Mouse (Mus musculus): ENCODE results near the gene Maf.

Maf gene

GRCm38 (mm10) chr8:115705591-115706110 is 1.9 kb downstream of the Maf start:
- DNase-seq (ENCODE audit: low spot score) = peak; percentile 37

GRCm38 (mm10) chr8:115703056-115703455 is 4.5 kb downstream of the Maf start:
- DNase-seq (ENCODE audit: low spot score) = no peak

GRCm38 (mm10) chr8:115701001-115701400 is 6.6 kb downstream of the Maf start:
- no peak for DNase-seq (ENCODE audit: low spot score)

GRCm38 (mm10) chr8:115699151-115699550 is 8.4 kb downstream of the Maf start:
- DNase-seq (ENCODE audit: low spot score) = no peak

- DNase-seq (ENCODE audit: low spot score) = no peak
These were observed 10.2 kb downstream of the Maf start for GRCm38 (mm10) chr8:115697410-115697809.

- DNase-seq (ENCODE audit: low spot score) = no peak
These were observed 10.9 kb downstream of the Maf start for GRCm38 (mm10) chr8:115696661-115697060.

- DNase-seq (ENCODE audit: low spot score) = no peak
These were observed 20.2 kb downstream of the Maf start for GRCm38 (mm10) chr8:115687349-115687748.

- no peak for DNase-seq (ENCODE audit: low spot score)
These were observed 24.3 kb downstream of the Maf start for GRCm38 (mm10) chr8:115683309-115683708.

GRCm38 (mm10) chr8:115679539-115679938 is 28.1 kb downstream of the Maf start:
- no peak for DNase-seq (ENCODE audit: low spot score)

GRCm38 (mm10) chr8:115664866-115665265 is 42.7 kb downstream of the Maf start:
- no peak for DNase-seq (ENCODE audit: low spot score)

GRCm38 (mm10) chr8:115650110-115650521 is 57.5 kb downstream of the Maf start:
- DNase-seq (ENCODE audit: low spot score) = no peak

- no peak for DNase-seq (ENCODE audit: low spot score)
These were observed 62.5 kb downstream of the Maf start for GRCm38 (mm10) chr8:115645139-115645538.

GRCm38 (mm10) chr8:115641936-115642335 is 65.7 kb downstream of the Maf start:
- DNase-seq (ENCODE audit: low spot score) = no peak

GRCm38 (mm10) chr8:115639951-115640350 is 67.6 kb downstream of the Maf start:
- no peak for DNase-seq (ENCODE audit: low spot score)

- DNase-seq (ENCODE audit: low spot score) = no peak
These were observed 70.8 kb downstream of the Maf start for GRCm38 (mm10) chr8:115636751-115637150.
